Mouse (Mus musculus) embryo, embryonic 11 days (tissue): ENCODE data around the gene Dennd5b.
"Not testable (repeated sequence)": the region's sequence is repeated elsewhere in the genome, so short reads cannot be mapped to it uniquely, and the experiment has no call there.

ENCODE experiments used
- DNase-seq: peaks from one replicate; pipeline ENCODE4 v3.0.0-alpha.2; 2015

Dennd5b gene

DNA sequence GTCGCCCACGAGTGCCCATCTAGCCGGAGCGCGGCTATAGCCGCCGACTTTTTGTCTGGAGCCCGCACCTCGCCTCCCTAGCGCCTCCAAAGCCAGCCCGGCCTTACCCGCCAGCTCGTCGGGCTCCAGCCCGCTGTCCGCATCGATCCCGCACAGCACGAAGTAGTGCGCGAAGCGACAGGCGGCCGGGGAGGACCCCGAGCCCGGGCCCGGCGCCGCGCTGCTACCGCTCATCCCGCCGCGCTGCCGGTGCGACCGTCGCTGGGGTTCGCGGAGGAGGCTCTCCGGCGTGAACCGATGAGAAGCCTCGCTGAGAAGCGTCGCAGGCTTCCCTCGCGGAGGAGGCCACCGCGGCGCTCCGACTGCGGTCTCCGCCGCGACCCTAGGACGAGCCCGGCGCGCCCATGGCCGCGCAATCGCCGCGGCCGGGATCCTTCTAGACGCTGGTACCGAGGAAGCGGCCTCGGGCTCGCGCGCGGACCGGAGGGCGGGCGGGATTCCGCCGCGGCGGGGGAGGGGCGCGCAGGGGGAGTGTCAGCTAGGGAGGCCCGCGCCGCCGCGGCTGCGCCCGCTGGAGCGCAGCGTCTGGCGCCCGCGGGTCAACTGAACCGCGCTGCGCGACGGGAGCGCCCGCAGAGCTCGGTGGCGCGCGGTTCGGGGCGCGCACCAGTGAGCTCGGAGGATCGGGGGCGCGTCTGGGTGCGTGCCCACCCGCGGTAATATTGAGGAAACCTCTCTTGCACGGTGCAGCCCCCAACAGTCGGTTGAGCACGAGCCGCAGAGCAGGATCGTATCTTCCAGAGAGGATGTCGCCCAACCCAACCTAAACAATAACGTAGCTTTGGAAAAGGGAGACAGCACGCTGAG lies at the start of gene Dennd5b:
Dennd5b (minus strand) TSS at position 605 of the 867 bp plus-strand sequence.
- peak; percentile 93 for DNase-seq

DNA sequence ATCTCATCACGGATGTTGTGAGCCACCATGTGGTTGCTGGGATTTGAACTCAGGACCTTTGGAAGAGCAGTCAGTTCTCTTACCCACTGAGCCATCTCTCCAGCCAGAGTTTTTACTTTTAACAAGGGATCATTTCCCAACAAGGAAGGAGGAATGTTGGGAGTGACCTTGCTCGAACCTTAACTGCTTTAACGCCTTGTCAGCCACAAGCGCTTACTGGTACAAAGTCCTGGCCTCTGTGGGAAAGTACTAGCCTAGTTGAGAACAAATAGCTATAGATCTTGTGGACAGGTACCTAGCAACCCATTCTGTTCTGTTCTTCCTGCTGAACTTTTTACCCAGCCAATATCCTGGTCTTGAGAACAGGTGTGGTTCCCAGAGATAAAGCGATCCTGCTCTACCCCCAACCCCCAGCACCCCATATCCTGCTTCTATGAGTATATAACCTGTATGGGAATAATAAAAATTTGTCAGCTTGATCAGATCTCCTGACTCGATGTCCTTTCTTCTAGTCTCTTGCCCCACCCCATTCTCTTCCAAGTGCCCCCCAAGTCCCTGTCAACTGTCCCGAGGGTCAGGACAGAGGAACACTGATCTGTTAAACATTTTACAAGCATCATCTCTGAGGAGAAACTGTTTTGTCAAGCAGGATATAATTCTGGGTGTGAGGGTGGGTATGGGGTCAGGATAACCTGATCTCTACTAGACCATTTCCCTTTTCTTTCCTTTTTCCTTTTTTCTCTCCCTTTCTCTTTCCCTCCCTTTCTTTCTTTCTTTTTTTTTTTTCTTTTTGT lies 47.2 kb upstream of the Dennd5b start:
- DNase-seq: no peak

DNA sequence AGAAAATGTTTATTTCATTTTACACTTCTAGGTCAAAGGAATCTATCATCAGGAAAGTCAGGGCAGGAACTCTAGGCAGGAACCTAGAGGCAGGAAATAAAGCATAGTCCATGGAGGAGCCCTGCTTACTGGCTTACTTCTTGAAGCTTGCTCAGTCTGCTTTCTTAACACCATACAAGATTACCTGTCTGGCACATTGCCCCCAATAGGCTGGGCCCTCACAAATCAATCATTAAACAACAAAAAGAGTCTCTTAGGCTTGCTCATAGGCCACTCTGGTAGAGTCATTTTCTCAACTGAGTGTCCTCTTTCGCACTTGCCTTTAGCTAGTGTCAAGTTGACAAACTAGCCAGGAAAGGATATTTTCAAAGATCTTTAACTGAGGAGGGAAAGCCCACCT lies 43.7 kb upstream of the Dennd5b start:
- DNase-seq: no peak

DNA sequence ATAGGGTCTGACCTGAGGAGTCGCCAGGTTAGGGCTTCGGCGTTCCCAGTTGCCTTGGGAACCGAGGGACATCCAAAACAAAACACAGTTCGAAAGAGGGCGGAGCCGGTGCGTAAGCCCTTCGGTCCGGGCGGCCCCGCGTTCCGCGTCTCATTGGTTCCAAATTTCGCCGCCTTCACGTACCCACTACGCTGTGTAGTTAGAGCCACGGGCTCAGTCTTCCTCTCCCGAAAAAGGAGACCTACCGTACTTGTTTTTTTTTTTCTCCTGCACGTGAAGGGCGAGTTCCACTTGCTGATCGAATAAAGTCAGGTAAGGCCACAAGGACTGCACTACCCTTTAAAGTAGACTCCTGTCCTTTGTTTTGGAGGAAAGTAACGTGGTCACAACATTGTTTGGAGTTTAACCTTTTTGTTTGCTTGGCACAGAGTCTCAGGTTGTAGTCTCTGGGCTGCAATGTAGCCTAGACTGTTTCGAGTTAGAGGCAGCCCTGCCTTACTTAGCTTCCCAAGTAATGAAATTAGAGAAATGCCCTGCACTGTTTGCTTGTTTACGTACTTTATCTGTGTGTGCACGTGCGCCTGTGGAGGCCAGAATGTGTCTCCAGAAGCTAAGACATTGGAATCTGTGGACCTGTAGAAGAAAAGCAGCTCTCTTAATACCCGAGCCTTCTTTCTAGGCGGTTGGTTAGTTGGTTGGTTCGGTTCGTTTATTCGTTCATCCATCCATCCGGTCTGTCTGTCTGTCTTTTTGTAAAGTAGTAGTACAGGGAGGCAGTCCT lies 40.1 kb upstream of the Dennd5b start:
- peak; percentile 94 for DNase-seq

DNA sequence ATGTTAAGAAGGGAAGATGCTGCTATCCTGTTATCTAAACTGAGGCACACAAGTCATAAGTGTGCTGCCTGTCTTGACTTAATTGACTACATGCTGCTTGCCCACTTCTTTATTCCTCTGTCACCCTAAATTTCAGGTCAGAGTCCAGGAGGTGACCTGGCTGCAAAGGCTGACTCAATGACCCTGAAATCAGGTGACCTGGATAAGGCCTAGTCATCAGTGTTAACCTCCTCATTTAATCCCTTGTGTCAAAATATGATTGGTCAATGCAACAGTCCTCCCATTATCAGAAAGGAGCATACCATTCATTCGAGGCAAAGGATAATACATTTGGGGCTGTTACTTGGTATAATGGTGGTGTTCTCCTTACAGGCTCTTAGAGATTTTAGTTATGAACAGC lies 38.0 kb upstream of the Dennd5b start, which contains the start of gene Etfbkmt:
Etfbkmt (plus strand) TSS at position 379 of the 400 bp plus-strand sequence.
- DNase-seq: no peak

DNA sequence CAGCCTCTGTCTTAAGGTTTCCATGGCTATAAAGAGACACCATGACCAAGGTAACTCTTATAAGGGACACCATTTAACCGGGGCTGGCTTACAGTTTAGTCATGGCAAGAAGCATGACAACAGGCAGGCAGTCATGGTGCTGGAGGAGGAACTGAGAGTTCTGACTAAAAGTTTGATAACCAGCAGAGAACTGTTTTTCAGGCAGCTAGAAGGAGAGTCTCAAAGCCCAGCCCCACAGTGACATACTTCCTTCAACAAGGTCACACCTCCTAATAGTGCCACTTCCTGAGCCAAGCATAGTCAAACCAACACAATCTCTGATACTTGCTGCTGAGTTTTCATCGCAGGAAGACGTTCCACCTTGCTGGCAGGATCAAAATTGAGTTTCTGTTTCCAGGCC lies 37.5 kb upstream of the Dennd5b start:
- no peak for DNase-seq

DNA sequence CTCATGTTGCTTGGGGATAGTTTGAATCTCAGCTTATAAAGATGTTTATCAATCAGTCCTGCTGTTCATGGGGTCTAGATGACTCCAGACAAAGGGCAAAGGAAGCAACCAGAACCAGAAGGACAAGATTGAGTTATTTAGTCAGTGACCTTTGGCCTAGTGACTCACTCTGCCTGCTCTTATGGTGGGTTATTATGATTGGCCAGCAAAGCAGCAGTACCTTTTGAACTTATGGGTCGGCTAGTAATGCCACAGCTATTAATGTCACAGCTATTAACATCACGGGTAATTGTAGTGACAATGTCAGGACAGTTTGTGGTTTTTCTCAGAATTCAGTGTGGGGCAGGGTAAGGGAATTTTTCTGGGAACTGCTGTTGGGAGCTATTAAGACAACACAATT lies 36.5 kb upstream of the Dennd5b start:
- DNase-seq: no peak

DNA sequence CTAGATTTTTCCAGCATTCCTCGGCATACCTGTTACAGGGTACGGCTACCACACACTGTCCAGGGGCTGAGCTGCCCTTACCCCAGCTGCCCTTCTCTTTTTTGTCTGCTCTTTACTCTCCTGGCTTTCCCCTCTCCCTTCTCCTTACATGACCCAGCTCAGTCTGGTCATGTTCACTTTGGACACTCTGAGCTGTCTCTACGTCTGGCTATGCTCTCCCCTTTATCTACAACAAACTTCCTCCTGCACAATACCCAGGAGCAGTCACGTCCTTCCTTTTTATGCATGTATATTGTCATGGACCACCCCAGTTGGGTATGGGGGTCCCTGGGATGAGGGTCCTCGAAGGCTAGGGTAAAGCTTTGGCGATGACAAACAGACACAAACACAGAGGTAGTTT lies 34.2 kb upstream of the Dennd5b start:
- DNase-seq: no peak

DNA sequence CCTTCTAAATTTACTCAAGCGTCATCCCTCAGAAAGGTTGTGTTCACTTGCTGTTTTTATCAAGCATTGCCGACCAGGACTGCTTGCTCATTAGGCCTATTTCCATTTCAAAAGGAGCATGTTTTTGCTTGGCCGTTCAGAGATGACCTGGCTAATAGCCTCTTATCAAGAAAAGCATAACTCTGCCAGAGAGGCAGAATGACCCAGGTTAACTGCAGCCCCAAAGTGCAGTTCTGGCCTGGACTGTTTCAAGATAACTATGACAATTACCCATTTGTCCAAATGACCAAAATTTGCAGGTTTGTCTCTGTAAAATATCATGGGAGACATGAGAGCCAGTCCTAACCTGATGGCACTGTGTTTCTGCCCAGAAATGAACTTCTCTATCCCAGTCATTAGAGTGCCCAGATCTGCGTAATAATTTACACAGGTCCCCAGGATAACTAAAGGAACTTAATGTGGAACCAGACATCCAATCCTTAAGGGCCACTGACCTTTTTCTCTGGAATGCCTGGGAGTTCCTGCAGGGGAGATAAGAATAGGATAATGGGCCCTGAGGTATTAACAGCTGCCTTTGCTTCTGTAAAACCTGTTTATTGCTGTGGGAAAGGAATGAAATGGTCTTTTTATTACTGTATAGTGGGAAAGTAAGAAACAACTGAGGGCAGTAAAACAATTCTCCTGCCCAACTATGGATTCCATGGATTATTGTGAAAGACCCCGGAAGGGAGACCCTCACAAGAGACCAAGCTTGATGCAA lies 33.1 kb upstream of the Dennd5b start:
- peak; percentile 35 for DNase-seq

DNA sequence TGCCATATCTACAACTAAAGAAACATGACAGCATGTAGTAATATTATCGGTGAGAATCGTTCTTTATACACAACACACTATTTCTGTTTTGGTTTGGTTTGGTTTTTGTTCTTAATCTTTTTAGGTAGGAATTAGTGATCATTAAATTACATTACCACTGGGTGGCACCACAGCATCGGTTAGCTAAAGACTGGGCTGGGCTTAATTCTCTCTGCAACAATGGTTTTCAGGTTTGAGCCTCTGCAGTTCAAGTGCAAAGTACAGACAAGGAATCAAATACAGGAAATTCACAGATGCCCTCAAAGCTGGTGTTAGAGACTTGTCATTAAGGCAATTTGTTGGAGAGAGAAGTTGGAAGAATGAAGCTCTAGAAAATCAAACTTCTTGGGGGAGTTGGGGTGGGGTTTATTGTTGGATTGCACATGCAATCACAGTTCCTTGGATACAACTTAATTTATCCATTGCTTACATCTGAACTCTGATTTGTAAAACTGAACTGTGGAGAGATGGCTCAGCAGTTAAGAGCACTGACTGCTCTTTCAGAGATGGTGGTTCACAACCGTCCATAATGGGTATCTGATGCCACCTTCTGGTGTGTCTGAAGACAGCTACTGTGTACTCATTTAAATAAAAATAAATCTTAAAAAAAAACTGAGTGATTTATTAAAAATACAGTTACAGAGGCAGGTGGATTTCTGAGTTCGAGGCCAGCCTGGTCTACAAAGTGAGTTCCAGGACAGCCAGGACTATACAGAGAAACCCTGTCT lies 31.0 kb upstream of the Dennd5b start:
- DNase-seq: peak; percentile 84

DNA sequence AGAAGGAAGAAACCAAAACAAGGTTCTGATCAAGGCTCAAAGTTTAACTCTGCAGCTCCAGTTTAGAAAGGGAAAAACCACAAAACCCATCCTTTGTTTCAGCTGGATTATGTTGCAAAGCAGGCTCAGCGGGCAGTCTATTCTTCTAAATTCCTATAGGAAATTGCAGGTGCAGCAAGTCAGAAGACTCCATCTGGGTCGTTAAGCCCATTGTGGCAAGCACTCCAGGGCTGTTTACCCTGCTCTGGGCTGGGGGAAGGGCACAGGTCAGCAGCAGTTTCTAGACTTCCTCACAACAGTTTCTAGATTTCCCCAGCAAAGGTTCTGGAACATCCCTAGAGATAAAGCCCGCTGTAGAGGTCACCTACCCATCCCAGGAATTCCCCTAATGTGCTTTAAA lies 29.6 kb upstream of the Dennd5b start:
- no peak for DNase-seq

DNA sequence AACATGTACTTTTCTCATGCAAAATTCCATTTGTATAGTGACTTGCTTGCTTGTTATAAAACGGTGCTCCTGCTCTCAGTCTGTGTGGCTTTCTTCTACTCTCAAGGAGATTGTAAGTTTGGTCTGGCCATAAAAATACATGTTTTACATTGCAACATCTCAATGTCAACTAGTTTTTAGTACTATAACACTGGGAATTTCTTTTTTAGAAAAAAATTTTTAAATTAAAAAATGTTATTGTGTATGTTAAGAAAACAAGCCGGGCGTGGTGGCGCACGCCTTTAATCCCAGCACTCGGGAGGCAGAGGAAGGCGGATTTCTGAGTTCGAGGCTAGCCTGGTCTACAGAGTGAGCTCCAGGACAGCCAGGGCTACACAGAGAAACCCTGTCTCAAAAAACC lies 28.4 kb upstream of the Dennd5b start, which contains the start of gene Gm10203:
Gm10203 (plus strand) TSS at position 301 of the 400 bp plus-strand sequence.
- not testable (repeated sequence) for DNase-seq

DNA sequence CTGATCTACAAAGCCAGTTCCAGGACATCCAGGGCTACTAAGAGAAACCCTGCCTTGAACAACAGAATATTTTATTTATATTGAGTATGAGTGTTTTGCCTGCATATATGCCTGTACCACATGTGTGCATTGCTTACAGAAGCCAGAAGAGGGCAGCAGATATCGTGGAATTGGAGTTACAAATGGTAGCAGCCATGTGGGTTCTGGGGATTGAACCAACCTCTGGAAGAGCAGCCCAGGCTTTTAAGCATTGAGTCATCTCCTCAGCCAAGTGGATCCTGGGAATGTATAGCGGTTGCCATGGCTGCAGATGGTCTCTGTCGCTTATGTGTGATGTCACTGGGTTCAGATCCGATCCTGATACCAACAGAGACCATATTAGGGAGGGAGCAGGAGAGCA lies 25.2 kb upstream of the Dennd5b start:
- DNase-seq: peak; percentile 53

DNA sequence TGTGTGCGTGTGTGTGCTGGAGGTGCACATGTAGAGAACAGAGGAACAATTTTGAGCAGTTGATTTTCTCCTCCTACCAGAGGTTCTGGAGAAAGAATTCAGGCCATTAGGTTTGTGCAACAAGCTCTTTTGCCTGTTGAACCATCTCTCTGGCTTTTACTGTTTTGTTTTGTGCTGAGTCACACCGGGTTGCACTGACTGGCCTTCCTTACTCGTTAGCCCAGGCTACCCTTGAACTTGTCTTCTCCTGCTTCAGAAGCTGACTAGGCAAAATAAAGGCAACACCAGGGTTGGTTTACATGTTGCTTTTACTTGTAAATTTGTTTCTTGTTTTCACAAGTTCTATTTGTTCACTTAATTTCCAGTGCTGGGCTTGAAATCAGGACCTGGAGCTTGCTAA lies 21.6 kb upstream of the Dennd5b start:
- DNase-seq: no peak

DNA sequence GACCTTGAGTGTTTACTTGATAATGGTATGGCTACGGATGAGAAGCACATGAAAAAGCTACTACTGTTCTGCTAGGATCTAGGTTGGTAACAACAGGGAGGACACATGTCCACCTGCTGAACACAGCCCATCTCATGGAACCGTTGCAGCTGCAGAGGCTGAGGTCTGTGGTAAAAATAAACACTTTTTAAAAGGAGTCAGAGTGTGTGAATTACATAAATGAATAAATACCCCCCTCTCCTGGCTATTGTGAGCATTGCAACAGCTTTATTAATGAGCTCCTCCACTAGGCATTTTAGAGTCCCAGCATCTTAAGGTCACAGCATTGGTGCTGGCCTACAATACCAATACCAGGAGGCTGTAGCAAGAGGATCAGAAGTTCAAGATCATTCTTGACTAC lies 18.4 kb upstream of the Dennd5b start:
- peak; percentile 80 for DNase-seq

DNA sequence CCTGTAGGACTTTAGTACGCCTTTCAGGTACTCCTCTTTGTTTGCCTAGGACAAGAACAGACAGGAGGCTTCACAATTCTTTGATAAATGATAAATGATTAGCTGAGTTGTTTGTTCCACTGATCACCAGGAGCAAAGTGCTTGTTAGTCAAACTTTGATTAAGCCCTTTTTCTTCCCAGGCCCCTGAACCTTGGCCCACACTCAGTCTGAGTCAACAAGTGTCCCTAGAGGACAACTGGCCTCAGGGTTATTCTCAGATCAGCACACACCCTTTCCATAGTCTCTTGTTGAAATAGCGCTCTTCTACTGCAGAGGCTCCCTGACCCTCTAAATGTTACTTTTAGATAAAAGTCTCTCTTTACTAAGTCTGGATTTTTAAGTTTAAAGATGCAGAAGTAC lies 17.5 kb upstream of the Dennd5b start:
- no peak for DNase-seq

DNA sequence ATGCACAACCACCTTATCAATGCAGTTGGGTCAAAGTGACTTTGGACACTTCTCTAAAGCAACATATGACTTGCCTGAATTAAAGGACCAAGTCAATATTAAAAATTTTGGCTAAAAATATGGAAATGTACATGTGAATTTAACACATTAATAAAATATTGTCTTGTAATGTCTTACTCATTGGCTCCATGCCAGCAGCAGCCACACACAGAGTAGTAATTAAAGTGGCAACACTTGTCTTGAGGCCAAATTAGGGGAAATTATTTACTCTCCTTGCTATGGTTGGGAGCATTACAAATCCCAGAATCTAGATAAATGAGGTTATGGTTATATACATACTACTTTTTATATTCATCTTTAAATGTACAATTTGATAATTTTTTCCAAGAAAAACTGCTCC lies 15.5 kb upstream of the Dennd5b start:
- DNase-seq: no peak

DNA sequence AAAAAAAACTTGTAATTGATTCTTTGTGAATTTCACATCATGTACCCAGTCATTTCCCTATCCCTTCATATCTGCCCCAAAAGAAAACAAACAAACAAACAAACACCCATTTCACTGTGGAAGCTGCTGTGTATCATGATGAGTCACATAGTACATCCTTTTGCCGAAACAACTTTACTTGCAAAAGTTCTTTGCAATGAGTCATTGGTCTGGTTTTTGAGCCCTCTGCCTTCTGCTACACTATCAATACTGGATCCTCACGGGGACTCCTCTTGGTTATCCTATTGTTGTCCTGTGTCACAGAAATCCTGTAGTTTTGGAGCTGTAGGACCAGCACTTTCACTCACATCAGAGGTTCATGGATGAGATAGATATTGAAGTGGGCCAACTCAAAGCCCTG lies 7.4 kb upstream of the Dennd5b start:
- no peak for DNase-seq

DNA sequence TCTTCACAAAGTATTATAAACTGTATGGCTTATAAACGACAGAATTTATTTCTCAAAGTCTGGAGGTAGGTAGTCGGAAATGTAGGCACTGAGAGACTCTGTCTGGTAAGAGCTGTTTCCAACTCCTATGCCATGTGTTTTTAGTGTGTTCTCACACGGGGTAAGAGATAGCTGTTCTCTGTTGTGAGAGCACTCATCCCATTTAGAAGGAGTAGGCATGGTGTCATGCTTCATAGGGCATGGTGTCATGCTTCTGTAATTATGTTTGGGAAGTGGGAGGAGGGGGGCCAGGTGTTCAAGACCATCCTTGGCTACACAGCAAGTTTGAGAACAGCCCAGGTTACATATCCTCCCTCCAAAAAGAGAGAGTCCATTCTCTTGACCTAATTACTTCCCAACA lies 6.1 kb upstream of the Dennd5b start:
- no peak for DNase-seq

DNA sequence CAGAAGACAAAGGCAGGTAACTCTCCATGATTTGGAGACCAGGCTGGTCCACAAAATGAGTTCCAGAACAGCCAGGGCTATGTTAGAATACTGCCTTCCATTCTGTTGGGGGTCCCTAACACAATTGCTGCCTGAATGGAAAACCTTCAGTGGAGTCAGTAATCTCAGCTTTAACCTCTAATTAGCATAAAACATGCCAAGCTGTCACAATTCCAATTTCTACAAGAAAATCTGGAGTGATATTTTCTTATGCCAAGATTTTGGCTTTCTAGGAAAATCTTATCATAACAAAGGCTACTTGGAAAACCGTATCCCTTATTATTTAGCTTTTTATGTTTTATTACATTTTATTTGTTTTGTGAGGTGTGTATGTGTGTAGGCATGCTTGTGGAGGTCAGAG lies 2.0 kb upstream of the Dennd5b start:
- no peak for DNase-seq

DNA sequence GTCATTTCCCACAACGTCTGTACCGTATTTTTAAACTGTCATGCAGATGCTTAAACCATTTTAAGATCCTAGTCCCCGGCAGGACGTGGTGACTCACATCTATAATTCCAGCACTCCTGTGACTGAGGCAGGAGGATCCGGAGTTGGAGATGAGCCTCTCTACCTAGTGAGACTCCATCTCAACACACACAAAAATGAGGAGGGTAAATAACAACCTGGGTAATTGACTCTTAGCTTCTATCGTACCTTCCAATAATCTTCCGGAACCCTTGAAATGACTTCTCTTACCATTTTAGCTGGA lies 413 bp upstream of the Dennd5b start:
- no peak for DNase-seq
